Mouse (Mus musculus): ENCODE measurements around the gene Ddx39. TPM values are rescaled to one million over a fixed set of nuclear protein-coding genes. Genes with fewer than 3 reads are reported as not detected.

The Ddx39 gene
- polyA plus RNA-seq, 1 experiment from 2014 or later, result 251 TPM

GRCm38 (mm10) chr8:83772701-83773451 is 57.9 kb downstream of the Ddx39 start:
- DNase-seq (ENCODE audit: low spot score), result peak; percentile 61
- H3K4me3 ChIP-seq (ENCODE audit: low read depth, low read length), result peak overlapping the region; percentile 34
- H3K27me3 ChIP-seq (ENCODE audit: control insufficient read depth, insufficient read depth, low read length), result no peaks in the 10 kb centered on the region
- no peaks in the 10 kb centered on the region for H3K36me3 ChIP-seq (ENCODE audit: control insufficient read depth, insufficient read depth, low read length)
- no peaks in the 10 kb centered on the region for H3K9me3 ChIP-seq (ENCODE audit: control insufficient read depth, low read length)
- no peak for ATAC-seq (replicated peaks; ENCODE audit: low FRiP score)
- no peaks in the 10 kb centered on the region; the same call in 1 of the 2 replicates for H3K4me1 ChIP-seq (replicated peaks; ENCODE audit: control insufficient read depth, insufficient read depth, low read length)
- no peak overlapping the region for H3K27ac ChIP-seq (ENCODE audit: low read depth, low read length)
- H3K4me2 ChIP-seq (ENCODE audit: low read depth, low read length, severe bottlenecking), result peak overlapping the region; percentile 71
- 3% methylated on average over 25 of the region's 25 CpGs for WGBS
- H3K9ac ChIP-seq (ENCODE audit: low read length), result peak overlapping the region; percentile 50

- no peaks in the 10 kb centered on the region for H3K36me3 ChIP-seq (ENCODE audit: control insufficient read depth, insufficient read depth, low read length)
- 55% methylated on average over 6 of the region's 6 CpGs for WGBS
- H3K4me2 ChIP-seq (ENCODE audit: low read depth, low read length, severe bottlenecking), result peak overlapping the region; percentile 71; the same call in 1 of the 2 replicates
- H3K9me3 ChIP-seq (ENCODE audit: control insufficient read depth, low read length), result no peaks in the 10 kb centered on the region
- DNase-seq (ENCODE audit: low spot score) (no peak), ATAC-seq (replicated peaks; ENCODE audit: low FRiP score) (no peak)
- peak overlapping the region; percentile 34; the same call in 1 of the 2 replicates for H3K4me3 ChIP-seq (ENCODE audit: low read depth, low read length)
- no peaks in the 10 kb centered on the region for H3K27me3 ChIP-seq (ENCODE audit: control insufficient read depth, insufficient read depth, low read length)
- H3K27ac ChIP-seq (ENCODE audit: low read depth, low read length), result no peak overlapping the region
- H3K4me1 ChIP-seq (replicated peaks; ENCODE audit: control insufficient read depth, insufficient read depth, low read length), result no peaks in the 10 kb centered on the region; the same call in 1 of the 2 replicates
- H3K9ac ChIP-seq (ENCODE audit: low read length), result no peak overlapping the region
These were observed 58.5 kb downstream of the Ddx39 start for GRCm38 (mm10) chr8:83773452-83773846.

- Histone ChIP-seq H3K9me3 (ENCODE audit: control insufficient read depth, low read length) (no peaks in the 10 kb centered on the region), H3K27ac (ENCODE audit: low read depth, low read length) (no peak overlapping the region), H3K4me3 (ENCODE audit: low read depth, low read length) (no peak overlapping the region), H3K4me1 (replicated peaks; ENCODE audit: control insufficient read depth, insufficient read depth, low read length) (no peaks in the 10 kb centered on the region; the same call in 1 of the 2 replicates), H3K4me2 (ENCODE audit: low read depth, low read length, severe bottlenecking) (no peak overlapping the region), H3K27me3 (ENCODE audit: control insufficient read depth, insufficient read depth, low read length) (no peaks in the 10 kb centered on the region), H3K9ac (ENCODE audit: low read length) (no peak overlapping the region), H3K36me3 (ENCODE audit: control insufficient read depth, insufficient read depth, low read length) (no peaks in the 10 kb centered on the region)
- ATAC-seq (replicated peaks; ENCODE audit: low FRiP score) (no peak), DNase-seq (ENCODE audit: low spot score) (no peak)
- 97% methylated on average over 2 of the region's 2 CpGs for WGBS
These were observed 59.2 kb downstream of the Ddx39 start for GRCm38 (mm10) chr8:83774221-83774620.

Small RNA genes within 50 kb of the gene (microRNA-seq; reads per million reads assigned to microRNA genes)
- gene Mir1668 (ENCODE audit: insufficient number of aligned reads), result not detected

Other genes starting within 250 kb of the Ddx39 start
- not detected in 2 replicates for gene Olfr370, start 179.4 kb upstream of the Ddx39 start, polyA plus RNA-seq (2014; fragmentation: Nextera tagmentation; extraction: Ambion mirVana)
- gene Ndufb7, start 148.5 kb upstream of the Ddx39 start, polyA plus RNA-seq (2014; fragmentation: Nextera tagmentation; extraction: Ambion mirVana), result 333 and 339 TPM in 2 replicates
- gene Tecr, start 107.2 kb upstream of the Ddx39 start, polyA plus RNA-seq (2014; fragmentation: Nextera tagmentation; extraction: Ambion mirVana), result 550 and 611 TPM in 2 replicates
- gene Dnajb1, start 107.0 kb upstream of the Ddx39 start, polyA plus RNA-seq (2014; fragmentation: Nextera tagmentation; extraction: Ambion mirVana), result 73.8 and 78.5 TPM in 2 replicates
- gene Gipc1, start 62.5 kb upstream of the Ddx39 start, polyA plus RNA-seq (2014; fragmentation: Nextera tagmentation; extraction: Ambion mirVana), result 217 and 231 TPM in 2 replicates
- 0.47 and 0.60 TPM in 2 replicates for gene Ptger1, start 48.5 kb upstream of the Ddx39 start, polyA plus RNA-seq (2014; fragmentation: Nextera tagmentation; extraction: Ambion mirVana)
- 28.3 and 31.6 TPM in 2 replicates for gene Pkn1, start 16.0 kb upstream of the Ddx39 start, polyA plus RNA-seq (2014; fragmentation: Nextera tagmentation; extraction: Ambion mirVana)
- gene Adgre5, start 26.1 kb downstream of the Ddx39 start, polyA plus RNA-seq (2014; fragmentation: Nextera tagmentation; extraction: Ambion mirVana), result 12.2 and 12.6 TPM in 2 replicates
- 24.5 and 27.8 TPM in 2 replicates for gene Adgrl1, start 184.9 kb downstream of the Ddx39 start, polyA plus RNA-seq (2014; fragmentation: Nextera tagmentation; extraction: Ambion mirVana)
- gene Gm10644, start 240.0 kb downstream of the Ddx39 start, polyA plus RNA-seq (2014; fragmentation: Nextera tagmentation; extraction: Ambion mirVana), result 0.92 and 1.2 TPM in 2 replicates
- 92.7 and 94.0 TPM in 2 replicates for gene Asf1b, start 240.3 kb downstream of the Ddx39 start, polyA plus RNA-seq (2014; fragmentation: Nextera tagmentation; extraction: Ambion mirVana)